Mouse (Mus musculus): ENCODE measurements around the gene Ceacam1. TPM values are rescaled to one million over a fixed set of nuclear protein-coding genes. Genes with fewer than 3 reads are reported as not detected.

Gene Ceacam1
- polyA plus RNA-seq, 1 experiment: not detected

DNA sequence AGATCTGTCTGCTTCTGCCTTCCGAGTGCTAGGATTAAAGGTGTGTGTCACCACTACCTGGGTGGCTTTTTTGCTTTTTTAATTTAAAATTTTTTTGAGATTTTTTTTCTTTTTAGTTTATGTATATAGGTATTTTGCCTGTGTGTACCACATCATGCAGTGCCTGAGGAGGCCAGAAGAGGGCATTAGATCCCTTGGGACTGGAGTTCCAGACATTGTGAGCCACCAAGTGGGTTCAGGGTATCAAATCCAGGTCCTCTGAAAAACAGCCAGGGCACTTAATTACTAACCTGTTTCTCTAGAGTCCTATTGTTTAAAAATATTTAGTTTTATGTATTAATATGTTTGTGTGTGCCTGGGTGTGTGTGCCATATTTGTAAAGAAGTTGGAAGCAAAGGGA lies 59.8 kb downstream of the Ceacam1 start:
- no peak for TF ChIP-seq POLR2A (IDR thresholded peaks at IDR 0.05; ENCODE audit: insufficient read depth, low read depth, low read length)
- TF ChIP-seq CTCF (IDR thresholded peaks at IDR 0.05; ENCODE audit: insufficient read depth, low read depth, low read length): no peak
- Histone ChIP-seq H3K4me3 (ENCODE audit: insufficient read depth, low read depth, low read length) (no peak overlapping the region), H3K4me1 (ENCODE audit: control insufficient read depth, insufficient read depth, low read length) (peaks cover 10% of the 10 kb centered on the region; the same call in 1 of the 2 replicates), H3K27ac (ENCODE audit: insufficient read depth, low read depth, low read length) (no peak overlapping the region)
- 92% methylated on average over 1 of the region's 1 CpGs for WGBS

DNA sequence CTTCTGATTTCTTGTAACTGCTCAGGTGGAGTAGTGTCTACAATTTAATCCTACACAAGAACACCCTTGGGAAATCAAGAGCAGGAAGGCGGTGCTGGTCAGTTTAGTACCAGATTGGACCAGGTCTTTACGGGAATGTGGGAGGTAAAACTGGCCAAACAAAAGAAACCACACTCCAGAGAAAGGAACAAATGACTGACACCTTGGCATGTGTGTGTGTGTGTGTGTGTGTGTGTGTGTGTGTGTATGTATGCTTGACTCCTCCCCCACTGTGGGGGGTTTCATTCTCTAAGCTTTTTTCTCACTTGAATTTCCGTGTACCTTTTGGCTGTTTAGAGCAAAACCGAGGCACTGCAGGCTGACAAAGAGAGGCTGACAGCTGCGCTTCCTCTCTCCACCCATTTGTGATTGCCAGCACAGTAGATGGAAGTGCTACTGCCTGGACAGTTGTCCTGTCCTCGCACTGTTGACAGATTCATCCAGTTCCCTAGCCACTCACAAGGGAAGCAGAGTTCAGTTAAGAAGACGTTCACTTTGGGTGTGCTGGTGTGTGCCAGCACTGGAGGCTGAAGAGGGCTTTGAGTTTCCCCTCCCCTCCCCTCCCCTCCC lies 64.5 kb downstream of the Ceacam1 start, which contains the start of gene Cxcl17:
Cxcl17 (minus strand) TSS at position 54 of the 609 bp plus-strand sequence.
- TF ChIP-seq CTCF (IDR thresholded peaks at IDR 0.05; ENCODE audit: insufficient read depth, low read depth, low read length) (no peak), POLR2A (IDR thresholded peaks at IDR 0.05; ENCODE audit: insufficient read depth, low read depth, low read length) (no peak)
- H3K4me1 ChIP-seq (ENCODE audit: control insufficient read depth, insufficient read depth, low read length): no peaks in the 10 kb centered on the region
- no peak within 1 kb of the TSS for H3K4me3 ChIP-seq (ENCODE audit: insufficient read depth, low read depth, low read length)
- no peak within 1 kb of the TSS for H3K27ac ChIP-seq (ENCODE audit: insufficient read depth, low read depth, low read length)
- 55% methylated on average over 7 of the region's 7 CpGs for WGBS

DNA sequence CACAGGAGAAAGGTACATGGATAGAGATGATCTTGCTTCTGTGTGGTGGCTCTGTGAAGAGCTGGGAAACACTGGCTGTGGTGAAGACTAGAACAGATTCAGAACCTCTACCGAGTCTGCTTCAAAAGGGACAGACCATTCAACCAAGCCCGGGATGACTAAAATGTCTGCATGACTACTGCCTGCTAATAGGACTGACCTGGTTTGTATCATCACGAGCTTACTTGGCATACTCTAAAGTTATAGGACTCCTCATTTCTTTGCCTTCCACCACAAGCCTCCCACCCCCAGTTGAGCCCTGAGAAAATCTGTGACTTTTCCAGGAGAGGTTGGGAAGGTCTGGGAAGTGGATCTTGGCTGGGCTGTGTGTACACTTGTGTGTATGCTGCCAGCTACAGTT lies 65.5 kb downstream of the Ceacam1 start:
- no peak overlapping the region for H3K27ac ChIP-seq (ENCODE audit: insufficient read depth, low read depth, low read length)
- no peaks in the 10 kb centered on the region for H3K4me1 ChIP-seq (ENCODE audit: control insufficient read depth, insufficient read depth, low read length)
- TF ChIP-seq CTCF (IDR thresholded peaks at IDR 0.05; ENCODE audit: insufficient read depth, low read depth, low read length) (no peak), POLR2A (IDR thresholded peaks at IDR 0.05; ENCODE audit: insufficient read depth, low read depth, low read length) (no peak)
- H3K4me3 ChIP-seq (ENCODE audit: insufficient read depth, low read depth, low read length): no peak overlapping the region
- WGBS: 79% methylated on average over 3 of the region's 3 CpGs

Other genes with a start within 250 kb of the Ceacam1 start
- gene Gsk3a, start 239.8 kb downstream of the Ceacam1 start, polyA plus RNA-seq (2012; ENCODE audit: insufficient read depth, insufficient read length, low replicate concordance, missing spikeins): not detected in 2 replicates
- gene Erf, start 226.8 kb downstream of the Ceacam1 start, polyA plus RNA-seq (2012; ENCODE audit: insufficient read depth, insufficient read length, low replicate concordance, missing spikeins): not detected in 2 replicates
- 41.9 TPM in 1 of 2 replicates, not detected in the other for gene Cic, start 209.9 kb downstream of the Ceacam1 start, polyA plus RNA-seq (2012; ENCODE audit: insufficient read depth, insufficient read length, low replicate concordance, missing spikeins)
- gene Pafah1b3, start 179.6 kb downstream of the Ceacam1 start, polyA plus RNA-seq (2012; ENCODE audit: insufficient read depth, insufficient read length, low replicate concordance, missing spikeins): not detected in 2 replicates
- gene Prr19, start 176.2 kb downstream of the Ceacam1 start, polyA plus RNA-seq (2012; ENCODE audit: insufficient read depth, insufficient read length, low replicate concordance, missing spikeins): not detected in 2 replicates
- not detected in 2 replicates for gene Tmem145, start 171.5 kb downstream of the Ceacam1 start, polyA plus RNA-seq (2012; ENCODE audit: insufficient read depth, insufficient read length, low replicate concordance, missing spikeins)
- gene Megf8, start 160.4 kb downstream of the Ceacam1 start, polyA plus RNA-seq (2012; ENCODE audit: insufficient read depth, insufficient read length, low replicate concordance, missing spikeins): not detected in 2 replicates
- not detected in 2 replicates for gene Cnfn, start 107.9 kb downstream of the Ceacam1 start, polyA plus RNA-seq (2012; ENCODE audit: insufficient read depth, insufficient read length, low replicate concordance, missing spikeins)
- gene Lipe, start 78.9 kb downstream of the Ceacam1 start, polyA plus RNA-seq (2012; ENCODE audit: insufficient read depth, insufficient read length, low replicate concordance, missing spikeins): not detected in 2 replicates
- not detected in 2 replicates for gene Cxcl17, start 64.7 kb downstream of the Ceacam1 start, polyA plus RNA-seq (2012; ENCODE audit: insufficient read depth, insufficient read length, low replicate concordance, missing spikeins)
- gene Ceacam2, start 62.3 kb upstream of the Ceacam1 start, polyA plus RNA-seq (2012; ENCODE audit: insufficient read depth, insufficient read length, low replicate concordance, missing spikeins): not detected in 2 replicates
- not detected in 2 replicates for gene Erich4, start 138.3 kb upstream of the Ceacam1 start, polyA plus RNA-seq (2012; ENCODE audit: insufficient read depth, insufficient read length, low replicate concordance, missing spikeins)
- not detected in 2 replicates for gene Dmac2, start 141.8 kb upstream of the Ceacam1 start, polyA plus RNA-seq (2012; ENCODE audit: insufficient read depth, insufficient read length, low replicate concordance, missing spikeins)
- not detected in 2 replicates for gene B3gnt8, start 149.1 kb upstream of the Ceacam1 start, polyA plus RNA-seq (2012; ENCODE audit: insufficient read depth, insufficient read length, low replicate concordance, missing spikeins)
- not detected in 2 replicates for gene Bckdha, start 181.4 kb upstream of the Ceacam1 start, polyA plus RNA-seq (2012; ENCODE audit: insufficient read depth, insufficient read length, low replicate concordance, missing spikeins)
- gene Exosc5, start 181.6 kb upstream of the Ceacam1 start, polyA plus RNA-seq (2012; ENCODE audit: insufficient read depth, insufficient read length, low replicate concordance, missing spikeins): not detected in 2 replicates
- gene Tmem91, start 197.6 kb upstream of the Ceacam1 start, polyA plus RNA-seq (2012; ENCODE audit: insufficient read depth, insufficient read length, low replicate concordance, missing spikeins): not detected in 2 replicates
- gene B9d2, start 203.2 kb upstream of the Ceacam1 start, polyA plus RNA-seq (2012; ENCODE audit: insufficient read depth, insufficient read length, low replicate concordance, missing spikeins): not detected in 2 replicates
- gene Tgfb1, start 209.4 kb upstream of the Ceacam1 start, polyA plus RNA-seq (2012; ENCODE audit: insufficient read depth, insufficient read length, low replicate concordance, missing spikeins): not detected in 2 replicates
- not detected in 2 replicates for gene Ccdc97, start 241.5 kb upstream of the Ceacam1 start, polyA plus RNA-seq (2012; ENCODE audit: insufficient read depth, insufficient read length, low replicate concordance, missing spikeins)